20 mouse cellular contexts compared by ENCODE assay signal in the genomic region with DNA sequence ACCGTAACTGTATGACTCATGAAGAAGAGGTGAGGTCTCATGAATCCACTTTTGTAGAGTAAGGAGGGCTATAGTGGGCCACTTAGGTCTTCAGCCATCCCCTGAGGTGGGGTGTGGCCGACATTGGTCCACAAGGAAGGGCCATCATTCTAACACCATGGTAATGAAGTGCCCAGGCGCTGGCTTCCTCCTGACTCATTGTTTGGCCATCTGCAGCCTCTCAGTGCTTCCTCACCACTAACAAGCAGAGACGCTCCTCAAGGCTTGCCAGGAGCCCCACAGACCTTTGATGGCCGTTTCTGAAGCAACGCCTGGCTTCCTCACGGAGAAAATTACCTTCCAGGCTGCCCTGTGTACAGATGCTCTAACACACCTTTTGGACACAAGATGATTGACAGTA.
A peak's percentile ranks its signal among the peaks of the same experiment; 100 is the strongest.
DNase-seq lines count a peak whose midpoint lies in the region; ATAC-seq and TF ChIP-seq lines count a peak whose summit lies in the region.
"Had no signal": no experiment of that assay in that cellular context is flagged by ENCODE, and none has a peak within 500 bp of the region (broad histone marks: within the 10 kb centered on the region; RNA-seq: fewer than 3 reads in every experiment).

No protein-coding gene starts in this region.

- H3K9me3 ChIP-seq in E14TG2a.4 (ENCODE audit: low read length) = no peaks in the 10 kb centered on the region
- no peaks in the 10 kb centered on the region for H3K9me3 ChIP-seq in stomach, postnatal 0 days (ENCODE audit: control insufficient read depth, low read length)
- no peaks in the 10 kb centered on the region for H3K9me3 ChIP-seq in midbrain, postnatal 0 days (ENCODE audit: low read length)
- H3K9me3 ChIP-seq: forebrain, embryonic 10.5 days; forebrain, embryonic 15.5 days; G1E; heart, embryonic 10.5 days; heart, embryonic 13.5 days; hindbrain, embryonic 12.5 days; hindbrain, embryonic 15.5 days had no signal

- TF ChIP-seq CTCF in E14TG2a.4 (conservative IDR thresholded peaks at IDR 0.05; ENCODE audit: low read length) = no peak
- TF ChIP-seq CTCF in stomach, postnatal 0 days (IDR thresholded peaks at IDR 0.05; ENCODE audit: low read depth) = no peak
- no peak for TF ChIP-seq CTCF in midbrain, postnatal 0 days (IDR thresholded peaks at IDR 0.05)

- no peaks in the 10 kb centered on the region for H3K27me3 ChIP-seq in E14TG2a.4 (ENCODE audit: insufficient read depth, low read length)
- H3K27me3 ChIP-seq in stomach, postnatal 0 days (ENCODE audit: control insufficient read depth, insufficient read depth, low read length) = no peaks in the 10 kb centered on the region
- H3K27me3 ChIP-seq in midbrain, postnatal 0 days (ENCODE audit: insufficient read depth, low read length) = no peaks in the 10 kb centered on the region
- H3K27me3 ChIP-seq: forebrain, embryonic 15.5 days; hindbrain, embryonic 12.5 days; hindbrain, embryonic 15.5 days had no signal

- peak; percentile 75 for DNase-seq in heart, adult 11 months
- no peak for DNase-seq in heart, postnatal 10 days
- peak; percentile 39 for DNase-seq in 3134 (ENCODE audit: extremely low read depth, insufficient read length, low spot score)
- no peak for DNase-seq in stomach, postnatal 0 days (ENCODE audit: low spot score)
- no peak for DNase-seq in midbrain, postnatal 0 days (ENCODE audit: low spot score)
- DNase-seq in lung, postnatal 36 days = no peak
- DNase-seq: adrenal gland, adult 2 months; adrenal gland, postnatal 14 days; cerebellum, adult 9-10 months; cerebellum, postnatal 14 days; gastrocnemius, postnatal 25 days; heart, adult 2 months had no signal

- intact Hi-C loops in heart, postnatal 10 days (cut with DNase I) = no loop called here

- peaks cover 71% of the 10 kb centered on the region for H3K4me1 ChIP-seq in E14TG2a.4 (replicated peaks; ENCODE audit: low read depth, low read length)
- H3K4me1 ChIP-seq in stomach, postnatal 0 days (replicated peaks; ENCODE audit: control insufficient read depth, insufficient read depth) = no peaks in the 10 kb centered on the region
- no peaks in the 10 kb centered on the region for H3K4me1 ChIP-seq in midbrain, postnatal 0 days (ENCODE audit: insufficient read depth, low read length)
- H3K4me1 ChIP-seq: forebrain, embryonic 15.5 days; hindbrain, embryonic 15.5 days had no signal

- WGBS in stomach, postnatal 0 days = 77% methylated on average over 7 of the region's 7 CpGs
- 88% methylated on average over 7 of the region's 7 CpGs for WGBS in midbrain, postnatal 0 days

- H3K27ac ChIP-seq in stomach, postnatal 0 days (replicated peaks) = 0 out of 2 replicates have a peak overlapping the region, but pooled peaks have one; percentile 8
- no peak overlapping the region for H3K27ac ChIP-seq in midbrain, postnatal 0 days (ENCODE audit: low read depth, low read length)
- H3K27ac ChIP-seq: forebrain, embryonic 10.5 days; forebrain, embryonic 15.5 days; heart, adult 2 months; heart, embryonic 10.5 days; heart, embryonic 13.5 days; hindbrain, embryonic 12.5 days; hindbrain, embryonic 15.5 days had no signal

- TF ChIP-seq EP300 in stomach, postnatal 0 days (optimal IDR thresholded peaks at IDR 0.05) = no peak

- no peak overlapping the region for H3K4me2 ChIP-seq in stomach, postnatal 0 days (replicated peaks; ENCODE audit: low read depth)
- no peak overlapping the region for H3K4me2 ChIP-seq in midbrain, postnatal 0 days (ENCODE audit: low read depth, low read length, poor library complexity, severe bottlenecking)
- H3K4me2 ChIP-seq: forebrain, embryonic 15.5 days; heart, embryonic 13.5 days; hindbrain, embryonic 12.5 days; hindbrain, embryonic 15.5 days had no signal

- H3K36me3 ChIP-seq in E14TG2a.4 (ENCODE audit: insufficient read depth, low read length) = no peaks in the 10 kb centered on the region
- no peaks in the 10 kb centered on the region for H3K36me3 ChIP-seq in stomach, postnatal 0 days (ENCODE audit: control insufficient read depth, insufficient read depth, low read length)
- no peaks in the 10 kb centered on the region for H3K36me3 ChIP-seq in midbrain, postnatal 0 days (ENCODE audit: insufficient read depth, low read length)
- H3K36me3 ChIP-seq: forebrain, embryonic 10.5 days; forebrain, embryonic 15.5 days; G1E; heart, embryonic 10.5 days; heart, embryonic 13.5 days; hindbrain, embryonic 12.5 days; hindbrain, embryonic 15.5 days had no signal

- peak overlapping the region; percentile 29; the same call in 1 of the 2 replicates for H3K4me3 ChIP-seq in E14TG2a.4 (replicated peaks; ENCODE audit: low read length)
- no peak overlapping the region for H3K4me3 ChIP-seq in stomach, postnatal 0 days (ENCODE audit: low read depth, low read length)
- no peak overlapping the region for H3K4me3 ChIP-seq in midbrain, postnatal 0 days (ENCODE audit: low read depth, low read length)
- H3K4me3 ChIP-seq: forebrain, embryonic 10.5 days; forebrain, embryonic 15.5 days; heart, adult 2 months; heart, embryonic 10.5 days; heart, embryonic 13.5 days; hindbrain, embryonic 12.5 days; hindbrain, embryonic 15.5 days had no signal

- no peak for ATAC-seq in stomach, postnatal 0 days (ENCODE audit: low FRiP score, low TSS enrichment)
- ATAC-seq in midbrain, postnatal 0 days (ENCODE audit: low FRiP score) = no peak
- ATAC-seq: forebrain, embryonic 15.5 days had no signal

- H3K9ac ChIP-seq in stomach, postnatal 0 days (ENCODE audit: low read length) = no peak overlapping the region
- no peak overlapping the region for H3K9ac ChIP-seq in midbrain, postnatal 0 days (replicated peaks; ENCODE audit: low read length, poor library complexity, severe bottlenecking)
- H3K9ac ChIP-seq: forebrain, embryonic 15.5 days; heart, embryonic 13.5 days; hindbrain, embryonic 12.5 days; hindbrain, embryonic 15.5 days had no signal

Comparison
In these comparisons a context has a peak if more than half of its experiments do, and no peak if none do; other contexts are left out.
1. DNase-seq: peak in heart, adult 11 months (single experiment) and 3134 (single experiment); none in heart, postnatal 10 days (0 of 2), stomach, postnatal 0 days (single experiment), midbrain, postnatal 0 days (single experiment) and lung, postnatal 36 days (single experiment).